ENCODE assay signal across 15 mouse cellular contexts in the genomic region with DNA sequence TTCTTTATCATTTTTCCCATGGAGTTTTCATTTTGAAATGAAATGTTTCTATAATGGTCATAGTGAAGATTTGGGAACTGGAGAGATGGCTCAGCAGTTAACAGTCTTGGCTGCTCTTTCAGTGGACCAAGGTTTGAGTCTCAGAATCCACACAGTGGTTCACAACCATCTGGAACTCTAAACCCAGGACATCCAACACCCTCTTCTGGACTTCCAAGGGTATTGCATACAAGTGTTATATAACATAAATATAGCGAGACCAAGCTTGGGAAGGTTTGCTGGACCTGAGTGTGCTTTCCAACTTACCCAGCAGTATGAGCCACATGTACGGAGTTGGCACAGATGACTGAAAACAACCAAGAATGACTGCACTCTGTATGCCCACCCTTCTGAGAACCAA. TPM values are rescaled to one million over a fixed set of nuclear protein-coding genes. Genes with fewer than 3 reads are reported as not detected.
DNase-seq lines count a peak whose midpoint lies in the region; ATAC-seq lines count a peak whose summit lies in the region.
"Had no signal": no experiment of that assay in that cellular context is flagged by ENCODE, and none has a peak within 500 bp of the region (broad histone marks: within the 10 kb centered on the region; RNA-seq: fewer than 3 reads in every experiment).

No protein-coding gene starts in this region.

- H3K36me3 ChIP-seq in liver, embryonic 12.5 days: 0 out of 2 replicates have a peak, but pooled peaks cover 2% of the 10 kb centered on the region
- H3K36me3 ChIP-seq: limb, embryonic 13.5 days had no signal

- H3K4me3 ChIP-seq in liver, embryonic 12.5 days: no peak overlapping the region
- H3K4me3 ChIP-seq: limb, embryonic 13.5 days; megakaryocyte, embryonic 14.5 days had no signal

- H3K27me3 ChIP-seq in liver, embryonic 12.5 days (replicated peaks): no peaks in the 10 kb centered on the region
- H3K27me3 ChIP-seq: limb, embryonic 13.5 days; megakaryocyte, embryonic 14.5 days had no signal

- peak; percentile 15 for DNase-seq in kidney, adult 11 months
- no peak for DNase-seq in kidney, postnatal 36 days
- DNase-seq in liver (no peak), ZHBTc4 (ENCODE audit: low read depth, low spot score) (peak; percentile 27)
- DNase-seq in testis, postnatal 14 days (ENCODE audit: low spot score): no peak
- DNase-seq in ovary, postnatal 10 days (ENCODE audit: low spot score): no peak
- DNase-seq: cerebellum, adult 9-11 months; gastrocnemius, postnatal 10 days; heart, postnatal 4 days; retina, postnatal 1 day had no signal

- H3K27ac ChIP-seq in liver, embryonic 12.5 days: no peak overlapping the region
- H3K27ac ChIP-seq: limb, embryonic 13.5 days had no signal

- no peak overlapping the region for H3K9ac ChIP-seq in liver, embryonic 12.5 days
- H3K9ac ChIP-seq: limb, embryonic 13.5 days had no signal

- no peaks in the 10 kb centered on the region for H3K9me3 ChIP-seq in liver, embryonic 12.5 days (replicated peaks)
- H3K9me3 ChIP-seq: limb, embryonic 13.5 days; megakaryocyte, embryonic 14.5 days had no signal

- ATAC-seq in liver, embryonic 12.5 days: 0 out of 2 replicates have a peak, but pooled peaks have one; percentile 16
- ATAC-seq in megakaryocyte-erythroid progenitor cell, adult 5-6 weeks (replicated peaks; ENCODE audit: low FRiP score, low TSS enrichment, poor library complexity, severe bottlenecking): peak; percentile 82
- ATAC-seq: forebrain, embryonic 16.5 days had no signal

- WGBS in liver, embryonic 12.5 days (ENCODE audit: insufficient replicate concordance): 82% methylated on average over 2 of the region's 2 CpGs

- peaks cover 9% of the 10 kb centered on the region for H3K4me1 ChIP-seq in liver, embryonic 12.5 days

- H3K4me2 ChIP-seq in liver, embryonic 12.5 days: no peak overlapping the region
- H3K4me2 ChIP-seq: limb, embryonic 13.5 days had no signal

RNA-seq across cellular contexts. Expression of gene Arhgap10, which starts 7.2 kb away (rescaled TPM):
- polyA plus RNA-seq in liver, embryonic 12.5 days (2016; fragmentation: Nextera tagmentation; extraction: Ambion mirVana): 13.5 and 13.8 TPM in 2 replicates
- 9.5 and 13.3 TPM in 2 replicates for total RNA-seq in megakaryocyte-erythroid progenitor cell, adult 5-6 weeks (2014; fragmentation: Nextera tagmentation)
- 18.2 and 27.8 TPM in 2 replicates for total RNA-seq in megakaryocyte-erythroid progenitor cell, adult 5-6 weeks (2017)

RNA-seq across cellular contexts. Expression of gene Prmt9, which starts 24.3 kb away (rescaled TPM):
- 12.7 and 13.1 TPM in 2 replicates for polyA plus RNA-seq in liver, embryonic 12.5 days (2016; fragmentation: Nextera tagmentation; extraction: Ambion mirVana)
- 24.1 and 28.9 TPM in 2 replicates for total RNA-seq in megakaryocyte-erythroid progenitor cell, adult 5-6 weeks (2014; fragmentation: Nextera tagmentation)
- 26.1 and 31.2 TPM in 2 replicates for total RNA-seq in megakaryocyte-erythroid progenitor cell, adult 5-6 weeks (2017)

Comparison
In these comparisons a context has a peak if more than half of its experiments do, and no peak if none do; other contexts are left out.
1. DNase-seq: peak in kidney, adult 11 months (single experiment) and ZHBTc4 (single experiment); none in kidney, postnatal 36 days (0 of 2), liver (single experiment), testis, postnatal 14 days (single experiment) and ovary, postnatal 10 days (single experiment).